Mouse (Mus musculus) hindbrain, embryonic 10.5 days (tissue): ENCODE measurements at regions not wholly inside any gene's neighbourhood (a gene's known extent, or its start where the extent isn't known, plus 50 kb on each side); places are given as distances from the start of the nearest gene placed in this dataset.

Source experiments
- DNase-seq: peaks from one replicate; pipeline ENCODE4 v3.0.0-alpha.2; 2017; ENCODE audit warnings: low spot score
- H3K27ac ChIP-seq: fragments of 300-500 bp; sonication (generic); 2 replicates; pipeline ENCODE4 v1.5.1; 2016; ENCODE audit warnings: mild to moderate bottlenecking, moderate library complexity
- H3K27me3 ChIP-seq: fragments of 300-500 bp; sonication (generic); 2 replicates; pipeline ENCODE4 v1.6.1; 2016; ENCODE audit warnings: mild to moderate bottlenecking; ENCODE audit not compliant: poor library complexity, insufficient read depth, severe bottlenecking
- H3K36me3 ChIP-seq: fragments of 300-500 bp; sonication (generic); 2 replicates; pipeline ENCODE4 v1.6.1; 2016; ENCODE audit warnings: mild to moderate bottlenecking, moderate library complexity
- H3K4me1 ChIP-seq: fragments of 300-500 bp; sonication (generic); replicated peaks from 2 replicates; pipeline ENCODE4 v1.6.1; 2016; ENCODE audit warnings: mild to moderate bottlenecking
- H3K4me3 ChIP-seq: fragments of 300-500 bp; sonication (generic); 2 replicates; pipeline ENCODE4 v1.5.1; 2016; ENCODE audit warnings: mild to moderate bottlenecking, moderate library complexity
- H3K9me3 ChIP-seq: fragments of 300-500 bp; sonication (generic); 2 replicates; pipeline ENCODE4 v1.6.1; 2016; ENCODE audit warnings: mild to moderate bottlenecking, moderate library complexity
- WGBS: fragments of 180-500 bp; shearing (Covaris S2); methylation state at CpG from one replicate; pipeline ENCODE4 v1.1.7; 2016; 5-methylcytosine and 5-hydroxymethylcytosine counted together

GRCm38 (mm10) chr3:102669951-102670350 is 64.4 kb upstream of the Tspan2 start:
- H3K9me3 ChIP-seq = no peaks in the 10 kb centered on the region
- H3K36me3 ChIP-seq = no peaks in the 10 kb centered on the region
- no peaks in the 10 kb centered on the region for H3K27me3 ChIP-seq
- 80% methylated on average over 2 of the region's 2 CpGs for WGBS
- H3K4me1 ChIP-seq = peaks cover 5% of the 10 kb centered on the region; the same call in 1 of the 2 replicates
- DNase-seq = no peak
- H3K27ac ChIP-seq = no peak overlapping the region
- no peak overlapping the region for H3K4me3 ChIP-seq

- no peaks in the 10 kb centered on the region for H3K36me3 ChIP-seq
- no peaks in the 10 kb centered on the region for H3K27me3 ChIP-seq
- WGBS = 84% methylated on average over 5 of the region's 5 CpGs
- DNase-seq = no peak
- no peak overlapping the region for H3K27ac ChIP-seq
- H3K9me3 ChIP-seq = no peaks in the 10 kb centered on the region
- H3K4me1 ChIP-seq = peaks cover 5% of the 10 kb centered on the region; the same call in 1 of the 2 replicates
- H3K4me3 ChIP-seq = no peak overlapping the region
These were observed 63.8 kb upstream of the Tspan2 start for GRCm38 (mm10) chr3:102670557-102670956.

GRCm38 (mm10) chr3:102670972-102671371 is 63.4 kb upstream of the Tspan2 start:
- no peaks in the 10 kb centered on the region for H3K36me3 ChIP-seq
- no peak overlapping the region for H3K27ac ChIP-seq
- H3K27me3 ChIP-seq = no peaks in the 10 kb centered on the region
- H3K4me3 ChIP-seq = no peak overlapping the region
- 91% methylated on average over 5 of the region's 5 CpGs for WGBS
- H3K9me3 ChIP-seq = no peaks in the 10 kb centered on the region
- no peak for DNase-seq
- H3K4me1 ChIP-seq = peaks cover 5% of the 10 kb centered on the region; the same call in 1 of the 2 replicates

GRCm38 (mm10) chr3:102673506-102673905 is 60.8 kb upstream of the Tspan2 start:
- no peak overlapping the region for H3K4me3 ChIP-seq
- peaks cover 5% of the 10 kb centered on the region; the same call in 1 of the 2 replicates for H3K4me1 ChIP-seq
- H3K27ac ChIP-seq = no peak overlapping the region
- no peaks in the 10 kb centered on the region for H3K9me3 ChIP-seq
- no peaks in the 10 kb centered on the region for H3K36me3 ChIP-seq
- 84% methylated on average over 5 of the region's 5 CpGs for WGBS
- no peak for DNase-seq
- H3K27me3 ChIP-seq = no peaks in the 10 kb centered on the region

- Histone ChIP-seq H3K27me3 (no peaks in the 10 kb centered on the region), H3K4me1 (peaks cover 5% of the 10 kb centered on the region; the same call in 1 of the 2 replicates), H3K27ac (no peak overlapping the region), H3K36me3 (no peaks in the 10 kb centered on the region), H3K9me3 (no peaks in the 10 kb centered on the region), H3K4me3 (no peak overlapping the region)
- no peak for DNase-seq
- 48% methylated on average over 2 of the region's 2 CpGs for WGBS
These were observed 60.3 kb upstream of the Tspan2 start for GRCm38 (mm10) chr3:102674068-102674467.

GRCm38 (mm10) chr3:102676946-102677534 is 57.3 kb upstream of the Tspan2 start:
- Histone ChIP-seq H3K4me3 (no peak overlapping the region), H3K27ac (no peak overlapping the region), H3K27me3 (no peaks in the 10 kb centered on the region), H3K9me3 (no peaks in the 10 kb centered on the region), H3K4me1 (peaks cover 5% of the 10 kb centered on the region; the same call in 1 of the 2 replicates), H3K36me3 (no peaks in the 10 kb centered on the region)
- 83% methylated on average over 7 of the region's 7 CpGs for WGBS
- DNase-seq = no peak

GRCm38 (mm10) chr3:102678516-102678915 is 55.8 kb upstream of the Tspan2 start:
- no peak for DNase-seq
- no peaks in the 10 kb centered on the region for H3K9me3 ChIP-seq
- no peak overlapping the region for H3K4me3 ChIP-seq
- H3K27me3 ChIP-seq = no peaks in the 10 kb centered on the region
- 94% methylated on average over 1 of the region's 1 CpGs for WGBS
- no peak overlapping the region for H3K27ac ChIP-seq
- H3K4me1 ChIP-seq = peaks cover 5% of the 10 kb centered on the region; the same call in 1 of the 2 replicates
- H3K36me3 ChIP-seq = no peaks in the 10 kb centered on the region

- H3K27me3 ChIP-seq = no peaks in the 10 kb centered on the region
- H3K36me3 ChIP-seq = no peaks in the 10 kb centered on the region
- no peak overlapping the region for H3K4me3 ChIP-seq
- H3K4me1 ChIP-seq = no peaks in the 10 kb centered on the region
- H3K9me3 ChIP-seq = no peaks in the 10 kb centered on the region
- H3K27ac ChIP-seq = no peak overlapping the region
- DNase-seq = no peak
- WGBS = 85% methylated on average over 8 of the region's 8 CpGs
These were observed 51.9 kb upstream of the Tspan2 start for GRCm38 (mm10) chr3:102682424-102682823.

GRCm38 (mm10) chr3:102683541-102683940 is 50.8 kb upstream of the Tspan2 start:
- H3K27ac ChIP-seq = no peak overlapping the region
- H3K27me3 ChIP-seq = no peaks in the 10 kb centered on the region
- no peak overlapping the region for H3K4me3 ChIP-seq
- H3K9me3 ChIP-seq = no peaks in the 10 kb centered on the region
- WGBS = 85% methylated on average over 10 of the region's 10 CpGs
- no peaks in the 10 kb centered on the region for H3K4me1 ChIP-seq
- H3K36me3 ChIP-seq = no peaks in the 10 kb centered on the region
- no peak for DNase-seq
